Mouse (Mus musculus) kidney, embryonic 15.5 days (tissue): ENCODE results near the gene Tmc2. TPM values are rescaled to one million over a fixed set of nuclear protein-coding genes. Genes with fewer than 3 reads are reported as not detected.

ENCODE experiments used
- ATAC-seq: fragments of 200-750 bp; cut with Nextera tagmentation; replicated peaks from 2 replicates; pipeline ENCODE4 v1.8.0; 2017; ENCODE audit warnings: moderate TSS enrichment; ENCODE audit not compliant: low FRiP score
- H3K27ac ChIP-seq: fragments of 300-500 bp; sonication (generic); 2 replicates; pipeline ENCODE4 v1.5.1; 2015; ENCODE audit warnings: mild to moderate bottlenecking, inconsistent platforms
- H3K27me3 ChIP-seq: fragments of 300-500 bp; sonication (generic); 2 replicates; pipeline ENCODE4 v1.6.1; 2015; ENCODE audit warnings: inconsistent platforms
- H3K36me3 ChIP-seq: fragments of 300-500 bp; sonication (generic); 2 replicates; pipeline ENCODE4 v1.6.1; 2015; ENCODE audit warnings: inconsistent platforms
- H3K4me1 ChIP-seq: fragments of 300-500 bp; sonication (generic); 2 replicates; pipeline ENCODE4 v1.6.1; 2015; ENCODE audit warnings: inconsistent platforms
- H3K4me2 ChIP-seq: fragments of 300-500 bp; sonication (generic); 2 replicates; pipeline ENCODE4 v1.6.1; 2015; ENCODE audit warnings: moderate library complexity, mild to moderate bottlenecking, inconsistent platforms
- H3K4me3 ChIP-seq: fragments of 300-500 bp; sonication (generic); replicated peaks from 2 replicates; pipeline ENCODE4 v1.5.1; 2015; ENCODE audit warnings: mild to moderate bottlenecking, inconsistent platforms
- H3K9ac ChIP-seq: fragments of 300-500 bp; sonication (generic); 2 replicates; pipeline ENCODE4 v1.6.1; 2015; ENCODE audit warnings: mild to moderate bottlenecking, inconsistent platforms
- H3K9me3 ChIP-seq: fragments of 300-500 bp; sonication (generic); replicated peaks from 2 replicates; pipeline ENCODE4 v1.6.1; 2016; ENCODE audit warnings: inconsistent platforms
- WGBS: fragments of 180-500 bp; shearing (Covaris S2); methylation state at CpG from one replicate; pipeline ENCODE4 v1.1.7; 2015; ENCODE audit warnings: mixed read lengths; 5-methylcytosine and 5-hydroxymethylcytosine counted together
- polyA plus RNA-seq: library from polyadenylated mRNA; unstranded; fragments of >200 nt; fragmentation: Nextera tagmentation; extraction: Ambion mirVana; gene quantifications from 2 replicates; pipeline ENCODE4 v1.2.1, GENCODE M21; 2015

Gene Tmc2
- polyA plus RNA-seq, 1 experiment from 2014 or later: not detected

GRCm38 (mm10) chr2:130291434-130291833 is 96.4 kb downstream of the Tmc2 start:
- Histone ChIP-seq H3K9me3 (no peaks in the 10 kb centered on the region), H3K4me1 (peaks cover 45% of the 10 kb centered on the region), H3K4me2 (peak overlapping the region; percentile 34; the same call in 1 of the 2 replicates), H3K27ac (no peak overlapping the region), H3K4me3 (no peak overlapping the region), H3K27me3 (peaks cover 32% of the 10 kb centered on the region), H3K36me3 (no peaks in the 10 kb centered on the region), H3K9ac (no peak overlapping the region)
- no peak for ATAC-seq
- 4% methylated on average over 8 of the region's 8 CpGs for WGBS

- 28% methylated on average over 3 of the region's 3 CpGs for WGBS
- H3K36me3 ChIP-seq: 0 out of 2 replicates have a peak, but pooled peaks cover under 1% of the 10 kb centered on the region
- H3K4me3 ChIP-seq: no peak overlapping the region
- H3K27me3 ChIP-seq: peaks cover 44% of the 10 kb centered on the region
- 0 out of 2 replicates have a peak overlapping the region, but pooled peaks have one; percentile 90 for H3K4me2 ChIP-seq
- ATAC-seq: no peak
- no peaks in the 10 kb centered on the region for H3K9me3 ChIP-seq
- peaks cover 55% of the 10 kb centered on the region for H3K4me1 ChIP-seq
- peak overlapping the region; percentile 63; the same call in 1 of the 2 replicates for H3K27ac ChIP-seq
- H3K9ac ChIP-seq: no peak overlapping the region
Measured at GRCm38 (mm10) chr2:130293009-130293408, 98.0 kb downstream of the Tmc2 start.

- ATAC-seq: peak; percentile 69
- Histone ChIP-seq H3K9me3 (no peaks in the 10 kb centered on the region), H3K36me3 (0 out of 2 replicates have a peak, but pooled peaks cover 4% of the 10 kb centered on the region), H3K9ac (no peak overlapping the region), H3K4me1 (peaks cover 55% of the 10 kb centered on the region), H3K27me3 (peaks cover 44% of the 10 kb centered on the region), H3K4me3 (peak overlapping the region; percentile 7; the same call in 1 of the 2 replicates), H3K4me2 (peak overlapping the region; percentile 90), H3K27ac (peak overlapping the region; percentile 63; the same call in 1 of the 2 replicates)
- 4% methylated on average over 4 of the region's 4 CpGs for WGBS
Measured at GRCm38 (mm10) chr2:130293486-130293885, 98.5 kb downstream of the Tmc2 start.

GRCm38 (mm10) chr2:130294218-130294935 is 99.4 kb downstream of the Tmc2 start:
- no peak; the same call in none of the 2 replicates for ATAC-seq
- Histone ChIP-seq H3K36me3 (0 out of 2 replicates have a peak, but pooled peaks cover 8% of the 10 kb centered on the region), H3K27ac (peak overlapping the region; percentile 65; the same call in 1 of the 2 replicates), H3K4me2 (peak overlapping the region; percentile 90), H3K9me3 (no peaks in the 10 kb centered on the region), H3K4me1 (peaks cover 55% of the 10 kb centered on the region), H3K4me3 (peak overlapping the region; percentile 78), H3K27me3 (peaks cover 44% of the 10 kb centered on the region), H3K9ac (peak overlapping the region; percentile 69)
- WGBS: 9% methylated on average over 20 of the region's 20 CpGs

GRCm38 (mm10) chr2:130294936-130295277 is 99.9 kb downstream of the Tmc2 start, which contains the start of gene Ebf4:
Gene Ebf4, plus strand, starts transcription at chr2:130295169.
- H3K9me3 ChIP-seq: no peaks in the 10 kb centered on the region
- H3K4me2 ChIP-seq: peak within 1 kb of the TSS; percentile 90
- H3K4me3 ChIP-seq: peak within 1 kb of the TSS; percentile 78
- peaks cover 44% of the 10 kb centered on the region for H3K27me3 ChIP-seq
- peak; percentile 81 for ATAC-seq
- peaks cover 55% of the 10 kb centered on the region for H3K4me1 ChIP-seq
- WGBS: under 1% methylated on average over 39 of the region's 39 CpGs
- H3K27ac ChIP-seq: peak within 1 kb of the TSS; percentile 65
- H3K36me3 ChIP-seq: 0 out of 2 replicates have a peak, but pooled peaks cover 8% of the 10 kb centered on the region
- H3K9ac ChIP-seq: peak within 1 kb of the TSS; percentile 69

GRCm38 (mm10) chr2:130295331-130296133 is 100.5 kb downstream of the Tmc2 start:
- peaks cover 44% of the 10 kb centered on the region for H3K27me3 ChIP-seq
- H3K4me3 ChIP-seq: peak overlapping the region; percentile 78
- H3K27ac ChIP-seq: peak overlapping the region; percentile 65
- under 1% methylated on average over 88 of the region's 99 CpGs for WGBS
- peak overlapping the region; percentile 90 for H3K4me2 ChIP-seq
- H3K9ac ChIP-seq: peak overlapping the region; percentile 69
- no peaks in the 10 kb centered on the region for H3K9me3 ChIP-seq
- H3K36me3 ChIP-seq: 0 out of 2 replicates have a peak, but pooled peaks cover 8% of the 10 kb centered on the region
- ATAC-seq: peak; percentile 50
- H3K4me1 ChIP-seq: peaks cover 55% of the 10 kb centered on the region

- peak; percentile 20 for ATAC-seq
- H3K27ac ChIP-seq: no peak overlapping the region
Measured at GRCm38 (mm10) chr2:130296134-130296745, 101.2 kb downstream of the Tmc2 start.

GRCm38 (mm10) chr2:130297580-130297979 is 102.6 kb downstream of the Tmc2 start:
- Histone ChIP-seq H3K27ac (no peak overlapping the region), H3K27me3 (peaks cover 38% of the 10 kb centered on the region), H3K4me2 (no peak overlapping the region), H3K36me3 (peaks cover 10% of the 10 kb centered on the region; the same call in 1 of the 2 replicates), H3K4me1 (peaks cover 45% of the 10 kb centered on the region), H3K9me3 (no peaks in the 10 kb centered on the region), H3K9ac (no peak overlapping the region), H3K4me3 (no peak overlapping the region)
- ATAC-seq: no peak
- 82% methylated on average over 9 of the region's 9 CpGs for WGBS

More at GRCm38 (mm10) chr2:130296134-130296745, 101.2 kb downstream of the Tmc2 start:
- peak overlapping the region; percentile 69; the same call in 1 of the 2 replicates for H3K9ac ChIP-seq
- peaks cover 53% of the 10 kb centered on the region for H3K4me1 ChIP-seq
- WGBS: 1% methylated on average over 20 of the region's 20 CpGs
- peak overlapping the region; percentile 90 for H3K4me2 ChIP-seq
- peak overlapping the region; percentile 78 for H3K4me3 ChIP-seq
- H3K27me3 ChIP-seq: peaks cover 44% of the 10 kb centered on the region
- H3K9me3 ChIP-seq: no peaks in the 10 kb centered on the region
- 0 out of 2 replicates have a peak, but pooled peaks cover 8% of the 10 kb centered on the region for H3K36me3 ChIP-seq

- Histone ChIP-seq H3K4me1 (no peaks in the 10 kb centered on the region; the same call in 1 of the 2 replicates), H3K4me3 (no peak overlapping the region), H3K27me3 (no peaks in the 10 kb centered on the region), H3K9ac (no peak overlapping the region), H3K9me3 (no peaks in the 10 kb centered on the region), H3K4me2 (no peak overlapping the region), H3K36me3 (peaks cover 45% of the 10 kb centered on the region), H3K27ac (no peak overlapping the region)
- no peak for ATAC-seq
- 67% methylated on average over 4 of the region's 4 CpGs for WGBS
Measured at GRCm38 (mm10) chr2:130303014-130303413, 108.0 kb downstream of the Tmc2 start.
